Mouse (Mus musculus): ENCODE measurements around the gene Myo1e. TPM values are rescaled to one million over a fixed set of nuclear protein-coding genes. Genes with fewer than 3 reads are reported as not detected.
A peak's percentile ranks its signal among the peaks of the same experiment; 100 is the strongest.

Myo1e gene
- total RNA-seq, 2 experiments from 2014 or later: 8.6 to 10.2 TPM

GRCm38 (mm10) chr9:70391660-70392562 lies 184.8 kb downstream of the Myo1e start:
- intact Hi-C loops (cut with DNase I): loop anchor here (1.0 to 10.0 kb wide), 3 partner anchors 189 to 377 kb away; partner anchors contain the start of gene Gtf2a2
- DNase-seq: no peak

DNA sequence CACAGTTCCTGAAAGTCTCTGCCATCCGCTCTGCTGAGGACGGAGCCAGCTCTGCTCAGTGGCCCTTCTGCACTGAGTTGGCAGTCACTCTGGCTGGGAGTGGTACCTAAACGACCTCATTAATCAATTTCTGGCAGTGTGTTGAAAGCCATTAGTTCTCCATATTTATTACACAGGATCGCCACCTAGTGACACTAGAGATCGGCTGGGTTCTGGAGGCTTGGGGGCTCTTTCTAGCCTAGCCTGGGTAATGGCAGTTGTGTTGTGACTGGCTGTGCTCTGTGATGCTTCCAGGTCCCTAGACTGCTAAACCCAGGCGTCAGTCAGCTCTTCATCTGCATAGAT lies 185.4 kb downstream of the Myo1e start:
- intact Hi-C loops (cut with DNase I): loop anchor here (1.0 to 10.0 kb wide), 3 partner anchors 190 to 378 kb away; partner anchors contain the start of gene Gtf2a2
- DNase-seq: peak; percentile 16 to 29

GRCm38 (mm10) chr9:70395617-70396016 lies 188.5 kb downstream of the Myo1e start:
- intact Hi-C loops (cut with DNase I): loop anchor here (10.0 kb wide), 1 partner anchor 381 kb away; the partner anchor contains the start of gene Gtf2a2
- peak in 1 of 2 experiments; percentile 29 for DNase-seq

DNA sequence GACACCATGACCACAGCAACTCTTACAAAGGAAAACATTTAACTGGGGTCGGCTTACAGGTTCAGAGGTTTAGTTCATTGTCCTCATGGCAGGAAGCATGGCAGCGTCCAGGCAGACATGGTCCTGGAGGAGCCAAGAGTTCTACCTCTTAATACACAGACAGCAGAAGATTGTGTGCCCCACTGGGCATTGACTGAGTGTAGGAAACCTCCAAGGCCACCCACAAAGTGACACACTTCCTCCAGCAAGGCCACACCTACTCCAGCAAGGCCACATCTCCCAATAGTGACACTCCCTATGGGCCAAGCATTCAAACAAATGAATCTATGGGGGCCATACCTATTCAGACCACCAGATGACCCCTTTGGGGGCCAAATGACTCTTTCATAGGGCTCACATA lies 188.9 kb downstream of the Myo1e start:
- intact Hi-C loops (cut with DNase I): loop anchor here (10.0 kb wide), 1 partner anchor 381 kb away; the partner anchor contains the start of gene Gtf2a2
- no peak for DNase-seq

DNA sequence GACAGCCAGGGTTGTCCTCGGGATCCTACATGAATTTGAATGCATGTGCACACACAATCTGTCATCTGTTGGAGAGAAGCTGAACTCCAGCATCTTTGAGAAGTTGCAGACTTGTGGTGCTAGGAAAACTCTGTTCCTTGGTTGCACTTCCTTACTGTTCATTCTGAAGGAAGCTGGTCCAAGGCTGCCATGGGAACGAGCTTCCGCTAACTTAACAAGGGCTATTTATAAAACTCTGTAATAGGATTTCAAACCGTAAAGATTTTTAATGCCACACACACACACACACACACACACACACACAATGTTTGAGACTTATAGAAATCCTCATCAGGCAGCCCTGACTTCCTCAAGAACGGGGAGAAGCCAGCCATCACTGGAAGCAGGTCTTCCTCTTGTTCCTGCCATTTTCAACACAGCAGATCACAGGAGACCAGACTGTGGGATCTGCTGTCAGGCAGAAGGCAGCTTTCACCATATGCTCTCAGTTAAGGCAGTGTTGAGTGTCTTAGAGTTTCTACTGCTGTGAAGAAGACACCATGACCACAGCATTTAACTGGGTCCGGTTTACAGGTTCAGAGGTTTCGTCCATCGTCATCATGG lies 194.9 kb downstream of the Myo1e start:
- no peak for DNase-seq
- intact Hi-C loops (cut with DNase I): no loop called here

GRCm38 (mm10) chr9:70406596-70406995 lies 199.4 kb downstream of the Myo1e start:
- no peak for DNase-seq
- intact Hi-C loops (cut with DNase I): loop anchor here (5.0 kb wide), 1 partner anchor 106 kb away; no protein-coding TSS in a partner anchor

DNA sequence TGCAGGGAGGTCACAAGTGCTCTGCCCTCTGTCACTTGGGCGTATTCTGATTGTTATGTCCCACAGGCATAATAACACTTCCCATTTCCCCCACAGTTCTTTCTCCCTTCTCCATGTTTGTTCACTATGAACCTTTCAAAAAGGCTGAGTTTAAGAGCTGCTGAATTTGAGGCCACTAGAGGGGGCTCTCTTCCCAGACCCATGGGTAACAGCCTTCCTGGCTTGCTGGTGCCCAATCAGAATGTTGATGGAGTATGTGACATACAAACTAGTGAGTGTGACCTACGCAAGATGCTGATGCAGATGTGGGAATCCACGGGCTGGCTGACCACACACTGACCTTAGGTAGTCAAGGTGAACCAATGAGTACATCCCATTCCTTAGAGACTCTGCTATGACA lies 201.6 kb downstream of the Myo1e start:
- peak in 1 of 2 experiments; percentile 26 for DNase-seq
- intact Hi-C loops (cut with DNase I): loop anchor here (2.0 to 5.0 kb wide), 2 partner anchors 104 to 156 kb away; no protein-coding TSS in a partner anchor

DNA sequence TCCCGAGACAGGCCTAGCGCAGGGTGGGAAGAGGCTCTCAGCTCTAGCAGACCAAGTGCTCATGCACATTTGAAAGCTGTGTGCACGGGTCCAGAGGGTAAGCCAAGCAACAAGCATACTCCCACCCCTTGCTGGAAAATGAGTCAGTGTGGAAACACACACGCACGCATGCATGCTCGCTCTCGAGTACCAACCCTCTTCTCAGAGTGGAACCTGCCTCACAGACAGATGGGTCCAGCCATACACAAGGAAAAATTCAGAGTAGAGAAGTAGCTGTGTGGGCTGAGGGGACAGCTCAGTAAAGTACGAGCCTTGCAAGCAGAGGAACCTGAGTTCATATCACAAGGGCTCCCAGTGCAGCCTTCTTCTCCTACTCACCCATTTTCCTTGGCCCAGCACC lies 202.6 kb downstream of the Myo1e start:
- intact Hi-C loops (cut with DNase I): loop anchor here (2.0 to 10.0 kb wide), 3 partner anchors 103 to 665 kb away; no protein-coding TSS in a partner anchor
- DNase-seq: no peak

GRCm38 (mm10) chr9:70410668-70411067 lies 203.5 kb downstream of the Myo1e start:
- intact Hi-C loops (cut with DNase I): loop anchor here (10.0 kb wide), 1 partner anchor 664 kb away; no protein-coding TSS in a partner anchor
- no peak for DNase-seq

DNA sequence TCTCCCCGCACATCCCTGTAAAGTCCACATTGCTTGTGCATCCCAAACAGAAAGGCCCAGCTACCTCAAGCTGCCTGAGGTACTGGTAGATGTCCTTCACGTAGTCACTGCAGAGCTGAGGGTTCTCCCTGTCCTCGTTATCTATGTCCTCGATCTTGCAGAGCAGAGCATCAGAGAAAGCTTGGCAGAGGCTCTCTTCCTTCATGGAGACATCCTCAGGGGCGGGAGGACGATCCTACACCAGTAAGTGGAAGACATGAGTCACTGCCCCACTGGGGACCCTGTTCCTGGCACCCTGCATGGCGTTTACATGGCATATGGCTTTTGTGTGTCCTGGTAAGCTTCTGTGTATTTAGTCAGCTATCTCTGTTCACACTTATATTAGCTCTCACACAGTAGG lies 205.9 kb downstream of the Myo1e start:
- DNase-seq: no peak
- intact Hi-C loops (cut with DNase I): loop anchor here (10.0 kb wide), 1 partner anchor 662 kb away; no protein-coding TSS in a partner anchor

DNA sequence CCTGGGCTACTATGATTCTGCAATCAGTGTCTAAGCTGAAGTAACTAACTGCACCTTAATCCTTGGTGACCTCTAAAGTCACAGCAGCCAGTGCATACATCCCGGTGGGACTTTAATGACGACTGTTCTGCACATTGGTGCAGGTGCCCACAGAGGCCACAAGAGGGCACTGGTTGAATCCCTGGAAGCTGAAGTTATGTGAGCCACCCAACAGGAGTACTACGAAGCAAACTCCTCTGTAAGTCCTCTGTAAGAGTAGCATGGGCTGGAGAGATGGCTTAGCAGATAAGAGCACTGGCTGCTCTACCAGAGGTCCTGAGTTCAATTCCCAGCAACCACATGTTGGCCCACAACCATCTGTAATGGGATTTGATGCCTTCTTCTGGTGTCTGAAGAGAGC lies 209.3 kb downstream of the Myo1e start:
- DNase-seq: no peak
- intact Hi-C loops (cut with DNase I): loop anchor here (5.0 to 10.0 kb wide), 2 partner anchors 176 to 658 kb away; no protein-coding TSS in a partner anchor

GRCm38 (mm10) chr9:70421257-70422056 lies 214.3 kb downstream of the Myo1e start, which contains the start of gene Ccnb2:
Gene Ccnb2, minus strand, starts transcription at chr9:70421547.
- DNase-seq: peak; percentile 79 to 80
- intact Hi-C loops (cut with DNase I): no loop called here

GRCm38 (mm10) chr9:70422661-70423060 lies 215.5 kb downstream of the Myo1e start:
- intact Hi-C loops (cut with DNase I): no loop called here
- DNase-seq: no peak

- peak; percentile 16 to 31 for DNase-seq
- intact Hi-C loops (cut with DNase I): no loop called here
Measured at GRCm38 (mm10) chr9:70439959-70440358, 232.8 kb downstream of the Myo1e start.

DNA sequence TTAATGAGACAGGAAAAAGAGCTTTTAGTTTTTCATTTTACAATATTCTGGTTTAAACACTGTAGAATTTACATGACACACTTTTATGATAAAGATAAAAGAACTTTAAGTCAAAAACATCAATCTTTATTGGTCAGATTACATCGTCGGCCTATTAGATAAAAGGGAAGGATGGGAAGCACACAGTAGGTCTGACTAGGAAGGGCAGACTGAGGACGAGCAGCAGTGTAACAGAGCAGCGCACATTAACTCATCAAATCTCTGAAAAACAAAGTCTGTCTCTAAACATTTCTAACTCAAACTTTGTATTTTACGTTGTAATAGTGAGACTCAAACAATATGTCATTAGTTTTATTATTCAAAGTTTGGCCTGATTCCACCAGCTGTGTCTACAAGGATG lies 241.9 kb downstream of the Myo1e start:
- intact Hi-C loops (cut with DNase I): no loop called here
- DNase-seq: no peak

Small RNA genes within 50 kb of the gene (microRNA-seq; reads per million reads assigned to microRNA genes)
- gene Mir5626 (ENCODE audit: borderline number of aligned reads in 2 of 2): 0 to 1.3 reads per million in 2 experiments

Other genes with a start within 250 kb of the Myo1e start
- 100 to 1,000 TPM in 1 of 2 experiments, 10 to 100 TPM in 1; 88.7 to 105 TPM for gene Bnip2, start 217.9 kb upstream of the Myo1e start, total RNA-seq (2021)
- gene Gtf2a2, start 194.8 kb upstream of the Myo1e start, total RNA-seq (2021): 10 to 100 TPM; 56.6 to 58.5 TPM
- not detected for gene Gcnt3, start 169.3 kb upstream of the Myo1e start, total RNA-seq (2021)
- 10 to 100 TPM; 32.8 to 37.8 TPM for gene Fam81a, start 64.8 kb upstream of the Myo1e start, total RNA-seq (2021)
- 1 to 10 TPM; 1.2 to 1.3 TPM for gene Ccnb2, start 214.2 kb downstream of the Myo1e start, total RNA-seq (2021)

All from heart, postnatal 36 days (tissue).